Mouse (Mus musculus): ENCODE measurements at regions not wholly inside any gene's neighbourhood (a gene's known extent, or its start where the extent isn't known, plus 50 kb on each side); places are given as distances from the start of the nearest gene placed in this dataset.

GRCm38 (mm10) chr4:106248272-106248671, 67.7 kb upstream of the Usp24 start:
- no peak for DNase-seq (ENCODE audit: low read depth, low spot score)
- 86% methylated on average over 8 of the region's 8 CpGs for WGBS

- 45% methylated on average over 7 of the region's 7 CpGs for WGBS
- no peak for DNase-seq (ENCODE audit: low read depth, low spot score)
These were observed 66.8 kb upstream of the Usp24 start for GRCm38 (mm10) chr4:106249028-106249782.

- DNase-seq (ENCODE audit: low read depth, low spot score): no peak
- WGBS: 67% methylated on average over 2 of the region's 2 CpGs
These were observed 66.0 kb upstream of the Usp24 start for GRCm38 (mm10) chr4:106250048-106250447.

- 92% methylated on average over 1 of the region's 1 CpGs for WGBS
- DNase-seq (ENCODE audit: low read depth, low spot score): no peak
These were observed 64.6 kb upstream of the Usp24 start for GRCm38 (mm10) chr4:106251430-106251829.

- 88% methylated on average over 6 of the region's 6 CpGs for WGBS
- DNase-seq (ENCODE audit: low read depth, low spot score): no peak
These were observed 63.1 kb upstream of the Usp24 start for GRCm38 (mm10) chr4:106252946-106253345.

- WGBS: 60% methylated on average over 3 of the region's 3 CpGs
- DNase-seq (ENCODE audit: low read depth, low spot score): no peak
These were observed 61.1 kb upstream of the Usp24 start for GRCm38 (mm10) chr4:106254761-106255475.

GRCm38 (mm10) chr4:106255959-106256609, 59.9 kb upstream of the Usp24 start:
- no peak for DNase-seq (ENCODE audit: low read depth, low spot score)

GRCm38 (mm10) chr4:106261404-106261803, 54.6 kb upstream of the Usp24 start:
- WGBS: 86% methylated on average over 3 of the region's 3 CpGs
- DNase-seq (ENCODE audit: low read depth, low spot score): no peak

- WGBS: 72% methylated on average over 3 of the region's 3 CpGs
- no peak for DNase-seq (ENCODE audit: low read depth, low spot score)
These were observed 54.0 kb upstream of the Usp24 start for GRCm38 (mm10) chr4:106261901-106262560.

- 85% methylated on average over 9 of the region's 9 CpGs for WGBS
- DNase-seq (ENCODE audit: low read depth, low spot score): no peak
These were observed 53.0 kb upstream of the Usp24 start for GRCm38 (mm10) chr4:106262751-106263725.
